Mouse (Mus musculus) large intestine, adult 2 months (tissue): Measurements from ENCODE around the gene 3110040M04Rik. TPM values are rescaled to one million over a fixed set of nuclear protein-coding genes. Genes with fewer than 3 reads are reported as not detected.

Experiments used
- DNase-seq: peaks from one replicate; pipeline ENCODE4 v3.0.0-alpha.2; 2012; ENCODE audit warnings: low read depth, low spot score
- WGBS: fragments of 180-500 bp; shearing (Covaris S2); methylation state at CpG from one replicate; pipeline ENCODE4 v1.1.7; 2018; 5-methylcytosine and 5-hydroxymethylcytosine counted together
- polyA plus RNA-seq: library from polyadenylated mRNA; depleted of rRNA; stranded (reverse); fragments of >200 nt; gene quantifications from 2 replicates; pipeline ENCODE4 v1.2.3, GENCODE M21; 2012

Gene 3110040M04Rik
- polyA plus RNA-seq, 1 experiment: 0.15 TPM

GRCm38 (mm10) chr1:151227506-151227905 is 23.6 kb downstream of the 3110040M04Rik start:
- 85% methylated on average over 8 of the region's 8 CpGs for WGBS

GRCm38 (mm10) chr1:151228320-151228989 is 24.5 kb downstream of the 3110040M04Rik start:
- WGBS: 77% methylated on average over 1 of the region's 1 CpGs
- no peak for DNase-seq

More at GRCm38 (mm10) chr1:151227506-151227905, 23.6 kb downstream of the 3110040M04Rik start:
- DNase-seq: no peak

GRCm38 (mm10) chr1:151232346-151232745 is 28.4 kb downstream of the 3110040M04Rik start:
- no peak for DNase-seq
- 78% methylated on average over 3 of the region's 3 CpGs for WGBS

GRCm38 (mm10) chr1:151233756-151234155 is 29.8 kb downstream of the 3110040M04Rik start:
- DNase-seq: no peak

GRCm38 (mm10) chr1:151235574-151235973 is 31.7 kb downstream of the 3110040M04Rik start:
- WGBS: 82% methylated on average over 2 of the region's 2 CpGs

More at GRCm38 (mm10) chr1:151233756-151234155, 29.8 kb downstream of the 3110040M04Rik start:
- WGBS: 75% methylated on average over 3 of the region's 3 CpGs

GRCm38 (mm10) chr1:151236141-151236930 is 32.4 kb downstream of the 3110040M04Rik start:
- WGBS: 35% methylated on average over 13 of the region's 13 CpGs
- no peak for DNase-seq

More at GRCm38 (mm10) chr1:151235574-151235973, 31.7 kb downstream of the 3110040M04Rik start:
- DNase-seq: no peak

GRCm38 (mm10) chr1:151237780-151238179 is 33.9 kb downstream of the 3110040M04Rik start:
- WGBS: 29% methylated on average over 3 of the region's 3 CpGs
- DNase-seq: no peak

GRCm38 (mm10) chr1:151243332-151243731 is 39.4 kb downstream of the 3110040M04Rik start:
- no peak for DNase-seq
- WGBS: 74% methylated on average over 4 of the region's 4 CpGs

GRCm38 (mm10) chr1:151244013-151244412 is 40.1 kb downstream of the 3110040M04Rik start:
- DNase-seq: no peak
- 95% methylated on average over 5 of the region's 5 CpGs for WGBS

- DNase-seq: no peak
- WGBS: 89% methylated on average over 4 of the region's 4 CpGs
Observed at GRCm38 (mm10) chr1:151244761-151245160, 40.8 kb downstream of the 3110040M04Rik start.

GRCm38 (mm10) chr1:151245165-151245564 is 41.2 kb downstream of the 3110040M04Rik start:
- 85% methylated on average over 10 of the region's 10 CpGs for WGBS
- DNase-seq: no peak

- WGBS: 58% methylated on average over 2 of the region's 2 CpGs
- DNase-seq: no peak
Observed at GRCm38 (mm10) chr1:151245846-151246245, 41.9 kb downstream of the 3110040M04Rik start.

GRCm38 (mm10) chr1:151250109-151250508 is 46.2 kb downstream of the 3110040M04Rik start:
- WGBS: 91% methylated on average over 3 of the region's 3 CpGs
- DNase-seq: no peak

- WGBS: 67% methylated on average over 18 of the region's 18 CpGs
- DNase-seq: no peak
Observed at GRCm38 (mm10) chr1:151250529-151251193, 46.7 kb downstream of the 3110040M04Rik start.

- DNase-seq: no peak
- WGBS: 79% methylated on average over 14 of the region's 14 CpGs
Observed at GRCm38 (mm10) chr1:151251194-151252010, 47.5 kb downstream of the 3110040M04Rik start.
